Mouse (Mus musculus) kidney, adult 10 weeks (tissue): ENCODE results near the gene Rapgef4. TPM values are rescaled to one million over a fixed set of nuclear protein-coding genes. Genes with fewer than 3 reads are reported as not detected.

Experiments
- polyA plus RNA-seq: library from polyadenylated mRNA; stranded (reverse); fragments of 350-450 nt; fragmentation: Illumina TruSeq; extraction: RNeasy Lipid Tissue Mini Kit (QIAGEN cat#74804); gene quantifications from one replicate; pipeline ENCODE4 v1.2.3, GENCODE M21; 2014; ENCODE audit warnings: low read depth, low replicate concordance

Rapgef4 gene
- polyA plus RNA-seq: 6.7 TPM

DNA sequence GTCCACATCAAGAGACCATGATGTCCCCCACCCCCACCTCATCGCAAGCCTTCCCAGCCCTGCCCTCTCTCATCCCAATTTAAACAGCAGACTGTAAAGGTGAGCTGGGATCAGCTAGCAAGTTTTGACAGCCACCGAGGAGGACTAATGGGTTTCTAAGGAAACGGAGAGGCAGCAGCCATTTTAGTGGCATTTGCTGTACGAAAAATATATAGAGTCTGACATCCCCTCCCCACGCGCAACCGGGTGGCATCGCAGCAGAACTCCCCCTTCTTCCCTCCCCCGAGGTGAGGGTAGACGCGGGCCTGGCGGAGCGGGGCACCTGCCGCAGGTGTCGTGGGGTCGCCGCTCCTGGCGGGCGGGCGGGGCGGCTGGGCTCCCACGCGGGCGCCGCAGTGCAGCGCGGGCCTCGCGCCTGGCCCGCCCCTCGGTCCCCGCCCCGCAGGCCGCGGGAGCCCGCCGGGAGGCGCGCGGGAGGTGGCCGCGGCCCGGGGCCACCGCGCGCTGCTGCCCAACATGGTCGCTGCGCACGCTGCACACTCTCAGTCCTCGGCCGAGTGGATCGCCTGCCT is at the start of gene Rapgef4:
TSS of gene Rapgef4 (plus strand) at position 470 of the 572 bp plus-strand sequence.

DNA sequence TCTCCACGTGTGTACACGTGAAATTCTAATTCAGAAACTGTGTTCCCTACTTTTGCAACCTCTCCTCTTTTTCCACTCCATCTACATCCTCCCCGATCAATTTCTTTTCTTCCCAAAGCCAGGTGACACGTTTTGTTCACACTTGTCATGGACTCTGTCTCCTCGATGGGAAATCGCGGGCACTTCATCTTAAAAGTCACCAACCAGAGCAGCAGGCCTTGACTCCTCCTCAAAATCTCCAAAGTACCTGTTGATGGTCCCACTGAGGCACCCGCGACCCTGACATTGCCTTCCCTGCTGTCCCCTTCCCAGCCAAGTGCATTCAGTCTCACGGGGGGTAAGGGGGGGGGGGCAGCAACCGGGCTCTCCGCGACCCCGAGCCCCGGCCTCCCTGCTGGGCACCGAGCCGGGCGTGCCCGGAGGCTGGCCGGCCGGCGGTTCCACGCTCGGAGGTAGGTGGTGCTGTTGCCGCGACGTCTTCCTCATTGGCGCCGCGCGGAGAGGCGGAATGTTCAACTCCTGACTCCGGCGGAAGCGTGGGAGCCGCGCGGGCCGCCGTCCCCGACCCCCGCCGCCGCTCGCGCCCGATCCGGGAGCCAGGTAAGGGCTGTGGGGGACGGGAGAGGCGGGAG is 304.3 kb downstream of the Rapgef4 start, which contains the start of gene Map3k20:
TSS of gene Map3k20 (plus strand) at position 382 of the 632 bp plus-strand sequence.

Other genes with a start within 250 kb of the Rapgef4 start
- 275 TPM for gene Itga6, start 235.6 kb upstream of the Rapgef4 start, polyA plus RNA-seq
- gene Pdk1, start 108.0 kb upstream of the Rapgef4 start, polyA plus RNA-seq: 69.1 TPM